ENCODE assay signal across 1 mouse cellular context in genomic region chrX:8131393-8131792, GRCm38 (mm10).
TF ChIP-seq lines count a peak whose summit lies in the region.

No protein-coding gene starts in this region.

TF ChIP-seq in CH12.LX, 34 proteins besides CTCF, POLR2A, EP300 and RAD21:
- TF ChIP-seq JUN (IDR thresholded peaks at IDR 0.05; ENCODE audit: insufficient read depth, low read depth, low read length), result no peak
